Mouse (Mus musculus) forebrain, embryonic 11.5 days (tissue): ENCODE measurements at regions not wholly inside any gene's neighbourhood (a gene's known extent, or its start where the extent isn't known, plus 50 kb on each side); places are given as distances from the start of the nearest gene placed in this dataset.

Experiments
- ATAC-seq: fragments of 200-750 bp; cut with Nextera tagmentation; replicated peaks from 2 replicates; pipeline ENCODE4 v1.8.0; 2017; ENCODE audit warnings: moderate TSS enrichment; ENCODE audit not compliant: low FRiP score
- DNase-seq: peaks from one replicate; pipeline ENCODE4 v3.0.0-alpha.2; 2017; ENCODE audit warnings: low spot score
- H3K27ac ChIP-seq: fragments of 300-500 bp; sonication (generic); 2 replicates; pipeline ENCODE4 v1.5.1; 2014; ENCODE audit warnings: low read depth, low read length
- H3K27me3 ChIP-seq: fragments of 300-500 bp; sonication (generic); 2 replicates; pipeline ENCODE4 v1.6.1; 2014; ENCODE audit warnings: mild to moderate bottlenecking, low read length, mixed read lengths; ENCODE audit not compliant: control insufficient read depth, insufficient read depth
- H3K36me3 ChIP-seq: fragments of 300-500 bp; sonication (generic); 2 replicates; pipeline ENCODE4 v1.6.1; 2014; ENCODE audit warnings: mild to moderate bottlenecking, low read length, moderate library complexity, mixed read lengths; ENCODE audit not compliant: control insufficient read depth, insufficient read depth
- H3K4me1 ChIP-seq: fragments of 300-500 bp; sonication (generic); replicated peaks from 2 replicates; pipeline ENCODE4 v1.6.1; 2014; ENCODE audit warnings: low read length, mixed read lengths; ENCODE audit not compliant: control insufficient read depth, insufficient read depth
- H3K4me2 ChIP-seq: fragments of 300-500 bp; sonication (generic); 2 replicates; pipeline ENCODE4 v1.6.1; 2014; ENCODE audit warnings: low read depth, mild to moderate bottlenecking, low read length, moderate library complexity, mixed read lengths; ENCODE audit not compliant: severe bottlenecking
- H3K4me3 ChIP-seq: fragments of 300-500 bp; sonication (generic); 2 replicates; pipeline ENCODE4 v1.5.1; 2014; ENCODE audit warnings: low read depth, low read length
- H3K9ac ChIP-seq: fragments of 300-500 bp; sonication (generic); 2 replicates; pipeline ENCODE4 v1.6.1; 2014; ENCODE audit warnings: low read length
- H3K9me3 ChIP-seq: fragments of 300-500 bp; sonication (generic); 2 replicates; pipeline ENCODE4 v1.6.1; 2016; ENCODE audit warnings: low read length, mixed read lengths; ENCODE audit not compliant: control insufficient read depth
- WGBS: fragments of 180-500 bp; shearing (Covaris S2); extraction: QIAGEN DNeasy Blood & Tissue Kit; methylation state at CpG from one replicate; pipeline ENCODE4 v1.1.7; 2014; 5-methylcytosine and 5-hydroxymethylcytosine counted together

DNA sequence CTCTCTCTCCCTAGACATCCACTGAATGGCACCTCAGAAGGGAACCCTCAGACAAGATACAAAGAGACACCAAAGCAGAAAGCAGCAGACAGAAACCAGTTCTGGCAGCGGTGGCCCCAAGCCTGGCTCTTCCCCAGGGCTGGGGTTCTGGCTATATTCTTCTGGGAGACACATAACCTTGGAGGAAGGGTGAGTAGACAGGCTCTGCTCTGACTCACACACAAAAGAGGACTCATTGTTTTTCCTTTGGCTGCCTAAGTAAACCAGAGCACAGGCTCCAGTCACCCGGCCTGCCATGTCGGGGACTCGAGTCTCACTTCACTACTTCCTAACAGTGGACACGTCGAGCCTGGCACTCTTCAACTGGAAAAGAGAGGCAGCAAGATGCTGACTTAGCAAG, 55.8 kb upstream of the Arntl start:
- ATAC-seq (no peak), DNase-seq (no peak)
- WGBS: 74% methylated on average over 6 of the region's 6 CpGs
- Histone ChIP-seq H3K4me2 (no peak overlapping the region), H3K27ac (no peak overlapping the region), H3K4me1 (peaks cover 2% of the 10 kb centered on the region; the same call in 1 of the 2 replicates), H3K27me3 (no peaks in the 10 kb centered on the region), H3K9me3 (no peaks in the 10 kb centered on the region), H3K36me3 (no peaks in the 10 kb centered on the region), H3K4me3 (no peak overlapping the region), H3K9ac (no peak overlapping the region)

DNA sequence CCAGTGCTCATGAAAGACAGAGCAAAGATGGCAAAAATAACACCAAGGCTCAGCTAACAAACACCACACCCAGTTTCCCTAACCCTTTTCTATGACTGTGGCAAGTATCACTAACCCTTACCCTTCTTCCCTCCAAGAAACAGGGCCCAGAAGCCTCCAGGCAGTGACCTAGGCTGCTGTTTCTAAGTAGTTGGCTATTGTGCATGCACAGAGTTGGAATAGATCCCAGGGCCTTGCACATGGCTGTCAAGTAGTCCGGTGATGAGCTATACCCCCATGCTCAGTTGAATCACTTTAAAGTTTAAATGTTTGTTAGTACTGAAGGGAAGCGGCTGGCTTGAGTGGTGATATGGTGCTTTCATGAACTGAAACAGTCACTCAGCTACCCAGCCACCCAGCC, 53.9 kb upstream of the Arntl start:
- ATAC-seq: no peak
- WGBS: 96% methylated on average over 2 of the region's 2 CpGs
- no peaks in the 10 kb centered on the region for H3K36me3 ChIP-seq

DNA sequence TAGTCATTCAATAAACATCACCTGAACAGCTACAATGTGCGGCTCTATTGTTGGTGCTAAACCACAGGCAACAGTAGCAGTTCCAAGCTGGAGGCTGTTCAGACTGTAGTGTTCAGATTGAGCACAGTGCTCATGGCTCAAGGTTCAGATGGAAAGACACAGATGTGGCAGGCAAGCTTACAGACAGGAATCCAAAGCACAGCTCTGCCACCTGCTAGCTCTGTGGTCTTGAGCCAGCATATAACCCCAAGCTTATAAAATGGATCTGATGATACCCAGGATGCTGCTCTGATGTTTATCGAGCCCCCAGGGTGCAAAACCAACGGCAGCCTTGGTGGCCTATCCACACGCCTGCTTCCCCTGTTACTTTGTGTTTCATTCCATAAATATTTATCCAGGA, 53.2 kb upstream of the Arntl start:
- no peak overlapping the region for H3K27ac ChIP-seq
- WGBS: 84% methylated on average over 4 of the region's 4 CpGs
- no peak overlapping the region for H3K9ac ChIP-seq
- H3K4me2 ChIP-seq: no peak overlapping the region
- DNase-seq (no peak), ATAC-seq (no peak)
- no peaks in the 10 kb centered on the region for H3K9me3 ChIP-seq
- no peaks in the 10 kb centered on the region for H3K36me3 ChIP-seq
- no peak overlapping the region for H3K4me3 ChIP-seq
- H3K27me3 ChIP-seq: no peaks in the 10 kb centered on the region
- peaks cover 7% of the 10 kb centered on the region; the same call in 1 of the 2 replicates for H3K4me1 ChIP-seq

More for the DNA sequence above, 53.9 kb upstream of the Arntl start:
- no peaks in the 10 kb centered on the region for H3K9me3 ChIP-seq
- peaks cover 7% of the 10 kb centered on the region; the same call in 1 of the 2 replicates for H3K4me1 ChIP-seq
- no peak for DNase-seq
- H3K27me3 ChIP-seq: no peaks in the 10 kb centered on the region
- no peak overlapping the region for H3K4me2 ChIP-seq
- no peak overlapping the region for H3K4me3 ChIP-seq
- H3K9ac ChIP-seq: no peak overlapping the region
- H3K27ac ChIP-seq: no peak overlapping the region

DNA sequence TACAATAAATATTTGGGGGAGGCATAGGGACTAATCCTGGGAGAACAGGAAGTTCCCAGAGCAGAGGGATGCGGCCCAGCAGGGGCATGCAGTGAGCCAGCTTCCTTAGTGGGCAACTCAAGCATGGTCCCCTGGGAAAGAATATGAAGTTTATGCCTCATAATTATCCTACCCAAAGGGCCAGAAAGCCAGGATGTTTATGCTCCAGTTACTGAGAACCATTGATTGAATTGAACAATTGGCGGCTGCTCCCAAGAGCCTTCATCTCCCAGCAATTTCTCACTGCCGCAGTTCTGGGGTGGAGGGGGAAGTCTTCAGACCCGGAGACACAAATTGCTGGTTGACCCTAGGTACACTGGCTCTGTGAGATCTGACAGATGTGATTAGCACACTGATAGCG, 50.9 kb upstream of the Arntl start:
- H3K4me3 ChIP-seq: no peak overlapping the region
- H3K4me1 ChIP-seq: peaks cover 7% of the 10 kb centered on the region; the same call in 1 of the 2 replicates
- no peak overlapping the region for H3K4me2 ChIP-seq
- 59% methylated on average over 5 of the region's 5 CpGs for WGBS
- H3K27me3 ChIP-seq: no peaks in the 10 kb centered on the region
- H3K27ac ChIP-seq: no peak overlapping the region
- ATAC-seq (no peak), DNase-seq (no peak)
- no peaks in the 10 kb centered on the region for H3K9me3 ChIP-seq
- H3K36me3 ChIP-seq: no peaks in the 10 kb centered on the region
- no peak overlapping the region for H3K9ac ChIP-seq

DNA sequence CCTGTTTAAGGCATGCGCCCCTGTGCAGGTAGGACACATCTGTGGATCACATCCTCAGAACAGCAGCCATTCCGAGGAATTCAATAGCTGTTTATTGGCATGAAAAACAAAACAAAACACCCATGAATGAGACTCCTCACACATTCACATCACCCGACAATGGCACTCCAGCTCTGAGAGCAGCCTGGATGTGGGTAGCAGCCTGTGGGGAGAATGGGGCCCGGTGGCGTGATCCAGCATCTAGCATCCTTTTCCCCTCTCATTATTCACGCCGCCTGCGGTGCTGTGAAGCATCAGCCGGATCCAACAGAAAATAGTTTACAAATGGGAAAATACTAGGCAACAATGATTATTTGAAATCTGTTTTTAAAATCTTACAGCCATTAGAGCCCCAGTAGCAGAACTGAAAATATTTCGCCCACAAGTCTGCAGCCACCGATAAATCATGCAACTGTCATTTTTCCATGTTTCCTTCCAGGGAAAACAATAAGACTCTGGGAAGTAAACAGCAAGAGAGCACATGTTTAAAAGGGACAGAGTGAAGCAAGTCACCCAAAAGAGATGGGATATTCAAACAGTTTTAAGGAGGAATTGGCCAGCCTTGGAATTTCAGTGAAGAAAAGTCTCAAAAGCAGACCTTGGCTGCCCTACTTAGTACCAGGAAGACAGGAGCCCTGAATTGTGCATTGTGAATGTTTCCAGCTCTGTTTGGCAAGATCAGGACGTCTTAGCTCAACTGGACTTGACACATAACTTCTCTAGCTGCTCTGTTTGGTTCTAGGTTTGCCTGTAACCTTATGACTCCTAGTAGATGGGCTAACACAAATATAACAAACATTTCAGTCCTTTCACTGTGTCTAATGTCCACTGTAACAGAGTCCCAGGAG, 50.2 kb upstream of the Arntl start:
- H3K27ac ChIP-seq: no peak overlapping the region
- no peaks in the 10 kb centered on the region for H3K9me3 ChIP-seq
- no peak for DNase-seq
- no peak for ATAC-seq
- no peak overlapping the region for H3K4me2 ChIP-seq
- H3K27me3 ChIP-seq: no peaks in the 10 kb centered on the region
- H3K36me3 ChIP-seq: no peaks in the 10 kb centered on the region
- H3K4me1 ChIP-seq: peaks cover 7% of the 10 kb centered on the region; the same call in 1 of the 2 replicates
- 69% methylated on average over 12 of the region's 12 CpGs for WGBS
- H3K9ac ChIP-seq: no peak overlapping the region
- H3K4me3 ChIP-seq: no peak overlapping the region
